Mouse (Mus musculus): Measurements from ENCODE around the gene Syndig1l.

DNA sequence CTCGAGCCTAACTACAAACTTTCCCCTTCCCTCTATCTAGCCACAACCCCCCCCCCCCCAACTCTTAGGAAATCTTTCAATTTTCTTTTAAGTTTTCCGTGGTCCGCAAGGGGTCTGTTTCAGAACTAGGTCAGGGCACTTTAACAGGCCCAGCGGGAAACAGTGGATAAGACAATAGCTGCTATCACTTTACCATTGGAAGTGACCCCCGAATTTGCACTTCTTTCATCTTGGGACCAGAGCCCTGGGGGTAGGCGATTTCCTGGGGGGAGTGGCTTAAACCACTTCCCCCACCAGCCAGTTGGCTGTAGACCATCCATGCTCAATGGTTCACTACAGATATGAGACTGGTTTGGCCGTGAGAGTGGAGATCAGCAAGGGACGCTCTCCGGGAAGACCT, 58.0 kb downstream of the Syndig1l start, which contains the start of gene Vrtn:
- TF ChIP-seq POLR2A (IDR thresholded peaks at IDR 0.05; ENCODE audit: low read depth, low read length) (no peak), CTCF (IDR thresholded peaks at IDR 0.05; ENCODE audit: borderline replicate concordance, insufficient read depth, low read length) (no peak)

Data from embryonic fibroblast, embryonic 13.5 days (primary cell).